Mouse (Mus musculus) kidney, postnatal 0 days (tissue): Measurements from ENCODE around the gene Ceacam10. TPM values are rescaled to one million over a fixed set of nuclear protein-coding genes. Genes with fewer than 3 reads are reported as not detected.
"Not testable (repeated sequence)": the region's sequence is repeated elsewhere in the genome, so short reads cannot be mapped to it uniquely, and the experiment has no call there.

ENCODE experiments used
- ATAC-seq: fragments of 200-750 bp; cut with Nextera tagmentation; replicated peaks from 2 replicates; pipeline ENCODE4 v1.8.0; 2017; ENCODE audit warnings: low read depth, moderate number of reproducible peaks, moderate TSS enrichment, moderate library complexity; ENCODE audit not compliant: low FRiP score
- DNase-seq: peaks from one replicate; pipeline ENCODE4 v3.0.0-alpha.2; 2016; ENCODE audit warnings: low spot score
- H3K27ac ChIP-seq: fragments of 300-500 bp; sonication (generic); 2 replicates; pipeline ENCODE4 v1.5.1; 2014; ENCODE audit warnings: mild to moderate bottlenecking
- H3K27me3 ChIP-seq: fragments of 300-500 bp; sonication (generic); 2 replicates; pipeline ENCODE4 v1.6.1; 2014; ENCODE audit warnings: low read length, mixed read lengths; ENCODE audit not compliant: insufficient read depth
- H3K36me3 ChIP-seq: fragments of 300-500 bp; sonication (generic); 2 replicates; pipeline ENCODE4 v1.6.1; 2014; ENCODE audit warnings: low read length, mixed read lengths; ENCODE audit not compliant: insufficient read depth
- H3K4me1 ChIP-seq: fragments of 300-500 bp; sonication (generic); replicated peaks from 2 replicates; pipeline ENCODE4 v1.6.1; 2014; ENCODE audit warnings: antibody characterized with exemption, low read length, mixed read lengths; ENCODE audit not compliant: insufficient read depth
- H3K4me2 ChIP-seq: fragments of 300-500 bp; sonication (generic); 2 replicates; pipeline ENCODE4 v1.6.1; 2014; ENCODE audit warnings: mild to moderate bottlenecking, low read length, moderate library complexity, mixed read lengths
- H3K4me3 ChIP-seq: fragments of 300-500 bp; sonication (generic); replicated peaks from 2 replicates; pipeline ENCODE4 v1.5.1; 2014; ENCODE audit warnings: low read depth, low read length
- H3K9ac ChIP-seq: fragments of 300-500 bp; sonication (generic); 2 replicates; pipeline ENCODE4 v1.6.1; 2014; ENCODE audit warnings: low read depth, low read length
- H3K9me3 ChIP-seq: fragments of 300-500 bp; sonication (generic); replicated peaks from 2 replicates; pipeline ENCODE4 v1.6.1; 2016; ENCODE audit warnings: low read length, inconsistent platforms, mixed read lengths
- CTCF ChIP-seq: IDR thresholded peaks from 2 replicates; pipeline ENCODE4 v1.5.1; 2016; ENCODE audit warnings: antibody characterized with exemption, low read depth, mild to moderate bottlenecking, moderate library complexity
- WGBS: fragments of 180-500 bp; shearing (Covaris S2); extraction: QIAGEN DNeasy Blood & Tissue Kit; methylation state at CpG from one replicate; pipeline ENCODE4 v1.1.7; 2014; 5-methylcytosine and 5-hydroxymethylcytosine counted together
- polyA plus RNA-seq: library from polyadenylated mRNA; unstranded; fragments of >200 nt; fragmentation: Nextera tagmentation; extraction: Ambion mirVana; gene quantifications from 2 replicates; pipeline ENCODE4 v1.2.1, GENCODE M21; 2015

Ceacam10 gene
- 0.11 and 0.22 TPM in 2 replicates for polyA plus RNA-seq

GRCm38 (mm10) chr7:24776918-24777317 is at the start of gene Ceacam10:
Ceacam10 (plus strand) TSS chr7:24777206.
- not testable (repeated sequence) for H3K4me1 ChIP-seq, H3K9me3 ChIP-seq, DNase-seq, H3K27ac ChIP-seq, ATAC-seq, H3K4me2 ChIP-seq, H3K4me3 ChIP-seq, H3K36me3 ChIP-seq, H3K9ac ChIP-seq, H3K27me3 ChIP-seq
- WGBS = 16% methylated on average over 4 of the region's 4 CpGs

DNA sequence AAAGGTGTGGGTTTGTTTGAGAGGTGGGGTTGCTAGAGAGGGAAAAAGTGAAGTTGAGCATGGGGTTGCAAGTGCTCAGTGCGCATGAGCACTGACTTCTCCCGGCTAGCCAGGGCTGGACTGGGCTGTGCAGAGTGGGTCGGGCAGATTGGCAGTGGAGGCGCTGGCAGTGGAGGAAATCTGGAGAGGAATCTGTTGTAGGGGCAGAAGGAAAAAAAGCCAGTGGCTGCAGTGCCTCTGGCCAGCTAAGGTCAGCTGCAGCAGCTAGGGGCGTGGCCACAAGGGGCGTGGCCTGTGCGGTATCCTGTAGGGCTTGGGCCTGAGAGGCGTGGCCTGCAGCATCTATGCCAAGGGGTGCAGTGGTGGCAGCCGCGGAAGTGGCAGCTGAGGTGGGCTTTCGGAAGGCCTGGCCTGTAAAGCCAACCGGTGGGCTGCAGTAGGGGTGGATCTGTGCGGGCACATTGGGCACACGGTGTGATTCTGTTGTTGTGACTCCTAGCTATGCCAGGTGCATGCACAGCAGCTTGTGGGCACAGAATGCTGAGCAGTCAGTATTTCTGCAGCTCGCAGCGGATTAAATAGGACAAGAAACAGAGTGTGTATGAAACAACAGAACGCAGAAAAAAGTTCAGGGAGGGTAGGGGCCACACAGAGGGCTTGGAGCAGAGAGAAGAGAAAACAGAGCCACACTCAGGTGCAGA is 40.9 kb upstream of the Ceacam10 start:
- Histone ChIP-seq H3K27me3 (no peaks in the 10 kb centered on the region), H3K4me3 (no peak overlapping the region), H3K4me2 (0 out of 2 replicates have a peak overlapping the region, but pooled peaks have one; percentile 8), H3K36me3 (no peaks in the 10 kb centered on the region), H3K27ac (no peak overlapping the region), H3K9me3 (no peaks in the 10 kb centered on the region), H3K4me1 (no peaks in the 10 kb centered on the region), H3K9ac (no peak overlapping the region)
- DNase-seq (peak; percentile 25), ATAC-seq (peak; percentile 75; the same call in 1 of the 2 replicates)
- no peak for TF ChIP-seq CTCF
- WGBS = 21% methylated on average over 17 of the region's 17 CpGs

GRCm38 (mm10) chr7:24750695-24751094 is 26.3 kb upstream of the Ceacam10 start:
- ATAC-seq (no peak), DNase-seq (no peak)
- Histone ChIP-seq H3K9me3 (no peaks in the 10 kb centered on the region), H3K4me1 (no peaks in the 10 kb centered on the region), H3K27ac (no peak overlapping the region), H3K27me3 (no peaks in the 10 kb centered on the region), H3K36me3 (no peaks in the 10 kb centered on the region), H3K4me3 (no peak overlapping the region), H3K4me2 (no peak overlapping the region), H3K9ac (no peak overlapping the region)
- WGBS = 33% methylated on average over 4 of the region's 4 CpGs
- TF ChIP-seq CTCF = no peak

GRCm38 (mm10) chr7:24751610-24752009 is 25.4 kb upstream of the Ceacam10 start:
- no peak for TF ChIP-seq CTCF
- ATAC-seq = no peak; the same call in 1 of the 2 replicates
- H3K4me1 ChIP-seq = no peaks in the 10 kb centered on the region
- no peaks in the 10 kb centered on the region for H3K36me3 ChIP-seq
- no peak overlapping the region for H3K9ac ChIP-seq
- H3K4me2 ChIP-seq = no peak overlapping the region
- H3K27me3 ChIP-seq = no peaks in the 10 kb centered on the region
- WGBS = 49% methylated on average over 2 of the region's 2 CpGs
- peak; percentile 43 for DNase-seq
- H3K27ac ChIP-seq = no peak overlapping the region
- no peak overlapping the region for H3K4me3 ChIP-seq
- H3K9me3 ChIP-seq = no peaks in the 10 kb centered on the region

GRCm38 (mm10) chr7:24753476-24753875 is 23.5 kb upstream of the Ceacam10 start:
- ATAC-seq (no peak), DNase-seq (no peak)
- Histone ChIP-seq H3K4me2 (no peak overlapping the region), H3K9me3 (no peaks in the 10 kb centered on the region), H3K4me1 (no peaks in the 10 kb centered on the region), H3K27ac (no peak overlapping the region), H3K4me3 (no peak overlapping the region), H3K9ac (no peak overlapping the region), H3K27me3 (no peaks in the 10 kb centered on the region), H3K36me3 (no peaks in the 10 kb centered on the region)
- 71% methylated on average over 5 of the region's 5 CpGs for WGBS
- TF ChIP-seq CTCF = no peak

DNA sequence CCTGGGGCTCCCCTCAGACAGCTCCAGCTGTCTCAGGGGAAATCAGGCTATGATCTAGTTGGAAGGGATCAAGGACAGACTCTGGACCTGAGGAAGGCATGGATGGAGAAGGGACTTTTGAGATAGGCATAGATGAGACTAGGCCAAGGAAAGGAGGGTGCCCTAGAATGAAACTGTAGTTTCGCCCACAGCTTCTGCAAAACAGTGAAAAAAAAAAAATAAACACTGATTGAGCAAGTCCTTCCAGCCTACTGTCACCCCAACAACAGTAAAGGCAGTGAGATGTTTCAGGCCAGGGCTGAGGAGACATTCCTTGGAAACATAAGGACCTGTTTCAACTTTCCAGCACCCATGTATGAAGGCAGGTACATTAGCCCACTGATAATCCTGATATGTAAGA is 18.5 kb upstream of the Ceacam10 start:
- Histone ChIP-seq H3K4me1 (no peaks in the 10 kb centered on the region), H3K9ac (no peak overlapping the region), H3K4me2 (no peak overlapping the region), H3K27me3 (no peaks in the 10 kb centered on the region), H3K4me3 (no peak overlapping the region), H3K9me3 (no peaks in the 10 kb centered on the region), H3K36me3 (no peaks in the 10 kb centered on the region), H3K27ac (no peak overlapping the region)
- ATAC-seq (no peak), DNase-seq (no peak)
- WGBS = 88% methylated on average over 1 of the region's 1 CpGs
- no peak for TF ChIP-seq CTCF

DNA sequence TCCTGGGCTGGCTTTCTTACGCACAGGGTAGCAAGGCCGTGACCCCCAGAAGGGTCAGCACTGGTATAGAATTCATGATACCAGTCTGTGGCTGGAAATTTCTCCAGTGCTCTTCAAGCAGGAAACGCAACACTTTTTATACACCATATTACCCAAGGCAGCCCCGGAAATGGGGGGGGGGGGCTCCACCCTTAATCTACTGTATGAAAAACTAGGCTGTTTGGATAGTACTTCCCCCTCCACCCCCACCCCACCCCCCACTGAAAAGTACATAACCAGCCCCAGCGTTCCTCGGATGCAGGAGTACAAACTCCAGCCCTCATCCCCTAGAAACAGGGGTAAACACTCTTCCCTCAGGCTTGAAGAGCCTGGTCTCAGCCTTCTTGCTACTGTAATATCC is 16.8 kb upstream of the Ceacam10 start, which contains the start of gene Cd177:
TSS of gene Cd177 (minus strand) at position 101 of the 400 bp plus-strand sequence.
- ATAC-seq = no peak
- H3K4me1 ChIP-seq = no peaks in the 10 kb centered on the region
- no peak within 1 kb of the TSS for H3K4me3 ChIP-seq
- no peak within 1 kb of the TSS for H3K27ac ChIP-seq
- no peaks in the 10 kb centered on the region for H3K9me3 ChIP-seq
- no peak for TF ChIP-seq CTCF
- 56% methylated on average over 6 of the region's 6 CpGs for WGBS
- no peak for DNase-seq
- H3K36me3 ChIP-seq = no peaks in the 10 kb centered on the region
- H3K27me3 ChIP-seq = no peaks in the 10 kb centered on the region
- H3K4me2 ChIP-seq = no peak within 1 kb of the TSS
- H3K9ac ChIP-seq = no peak within 1 kb of the TSS
